ENCODE assay signal across 15 mouse cellular contexts in the genomic region with DNA sequence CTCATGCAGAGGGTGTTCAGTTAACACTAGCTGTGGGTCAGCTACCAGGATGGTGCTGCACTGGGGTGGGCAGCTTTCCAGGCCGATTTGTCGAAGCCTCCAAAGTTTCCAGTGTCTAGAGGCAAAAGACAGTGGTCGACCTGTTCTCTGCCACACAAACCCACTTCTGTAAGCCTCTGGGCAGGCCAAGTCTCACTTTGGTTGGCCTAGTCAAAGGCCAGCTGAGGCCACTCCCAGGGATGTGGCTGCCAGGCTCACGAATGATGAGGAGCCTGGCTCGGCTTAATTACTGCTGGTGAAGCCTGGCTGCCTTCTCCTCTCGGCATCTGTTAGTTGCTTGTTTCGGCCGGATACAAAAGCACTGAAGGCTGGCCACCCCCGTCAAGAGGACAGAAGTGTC. TPM values are rescaled to one million over a fixed set of nuclear protein-coding genes. Genes with fewer than 3 reads are reported as not detected.
DNase-seq lines count a peak whose midpoint lies in the region; ATAC-seq and TF ChIP-seq lines count a peak whose summit lies in the region.
"Had no signal": no experiment of that assay in that cellular context is flagged by ENCODE, and none has a peak within 500 bp of the region (broad histone marks: within the 10 kb centered on the region; RNA-seq: fewer than 3 reads in every experiment).

No protein-coding gene starts in this region.

- no peaks in the 10 kb centered on the region for H3K36me3 ChIP-seq in heart, embryonic 10.5 days
- H3K36me3 ChIP-seq in heart, embryonic 11.5 days (ENCODE audit: control insufficient read depth, insufficient read depth, low read length): no peaks in the 10 kb centered on the region
- H3K36me3 ChIP-seq in limb, embryonic 10.5 days: no peaks in the 10 kb centered on the region
- H3K36me3 ChIP-seq: heart, embryonic 15.5 days had no signal

- TF ChIP-seq CTCF in lung, adult 2 months (IDR thresholded peaks at IDR 0.05; ENCODE audit: insufficient read depth, low read length): no peak

- H3K4me3 ChIP-seq in heart, embryonic 10.5 days: no peak overlapping the region
- no peak overlapping the region for H3K4me3 ChIP-seq in heart, embryonic 11.5 days (ENCODE audit: low read depth, low read length)
- H3K4me3 ChIP-seq in lung, adult 2 months (replicated peaks; ENCODE audit: extremely low read depth, low read depth, low read length): no peak overlapping the region
- H3K4me3 ChIP-seq in limb, embryonic 10.5 days: no peak overlapping the region
- H3K4me3 ChIP-seq: heart, embryonic 15.5 days had no signal

- no peak for ATAC-seq in heart, embryonic 11.5 days (replicated peaks; ENCODE audit: insufficient number of reproducible peaks, low FRiP score, low TSS enrichment)
- ATAC-seq: forebrain, embryonic 14.5 days had no signal

- peak overlapping the region; percentile 36; the same call in 1 of the 2 replicates for H3K27ac ChIP-seq in heart, embryonic 10.5 days
- no peak overlapping the region for H3K27ac ChIP-seq in heart, embryonic 11.5 days (ENCODE audit: low read depth, low read length)
- H3K27ac ChIP-seq in limb, embryonic 10.5 days: peak overlapping the region; percentile 61; the same call in 1 of the 2 replicates
- H3K27ac ChIP-seq: heart, embryonic 15.5 days; hindbrain, embryonic 14.5 days had no signal

- no peaks in the 10 kb centered on the region for H3K9me3 ChIP-seq in heart, embryonic 10.5 days
- no peaks in the 10 kb centered on the region for H3K9me3 ChIP-seq in heart, embryonic 11.5 days (replicated peaks; ENCODE audit: control insufficient read depth, low read length)
- no peaks in the 10 kb centered on the region for H3K9me3 ChIP-seq in limb, embryonic 10.5 days (replicated peaks)
- H3K9me3 ChIP-seq: heart, embryonic 15.5 days had no signal

- H3K9ac ChIP-seq in heart, embryonic 11.5 days (ENCODE audit: low read depth, low read length): no peak overlapping the region
- H3K9ac ChIP-seq: heart, embryonic 15.5 days; hindbrain, embryonic 14.5 days had no signal

- 55% methylated on average over 9 of the region's 9 CpGs for WGBS in heart, embryonic 10.5 days
- 49% methylated on average over 9 of the region's 9 CpGs for WGBS in heart, embryonic 11.5 days (ENCODE audit: insufficient replicate concordance)
- 53% methylated on average over 9 of the region's 9 CpGs for WGBS in lung, adult 2 months
- 36% methylated on average over 9 of the region's 9 CpGs for WGBS in limb, embryonic 10.5 days

- no peak for TF ChIP-seq POLR2A in lung, adult 2 months (IDR thresholded peaks at IDR 0.05; ENCODE audit: borderline replicate concordance, extremely low read depth, low read depth, low read length)

- DNase-seq in cerebellum, postnatal 10 days: peak; percentile 53 to 79
- no peak for DNase-seq in cerebellum, adult 9-11 months
- DNase-seq in heart, embryonic 10.5 days (ENCODE audit: low spot score): no peak
- DNase-seq in lung, postnatal 36 days: peak; percentile 11
- DNase-seq in lung, adult 2 months: no peak
- DNase-seq in limb, embryonic 10.5 days (ENCODE audit: low spot score): no peak
- DNase-seq in spleen, postnatal 10 days (ENCODE audit: low spot score in 2 of 2): no peak
- DNase-seq: cerebellum, adult 9-10 months; kidney, adult 9 months; right cerebral cortex, postnatal 14 days; thymus, adult 2 months had no signal

- no peaks in the 10 kb centered on the region for H3K27me3 ChIP-seq in heart, embryonic 10.5 days (ENCODE audit: insufficient read depth, poor library complexity, severe bottlenecking)
- no peaks in the 10 kb centered on the region for H3K27me3 ChIP-seq in heart, embryonic 11.5 days (ENCODE audit: control insufficient read depth, insufficient read depth, low read length)
- no peaks in the 10 kb centered on the region for H3K27me3 ChIP-seq in limb, embryonic 10.5 days (ENCODE audit: low read depth, poor library complexity, severe bottlenecking)
- H3K27me3 ChIP-seq: heart, embryonic 15.5 days had no signal

- peaks cover 3% of the 10 kb centered on the region; the same call in 1 of the 2 replicates for H3K4me1 ChIP-seq in heart, embryonic 10.5 days
- H3K4me1 ChIP-seq in heart, embryonic 11.5 days (ENCODE audit: control insufficient read depth, insufficient read depth, low read length): peaks cover 2% of the 10 kb centered on the region; the same call in 1 of the 2 replicates
- H3K4me1 ChIP-seq in lung, adult 2 months (ENCODE audit: control insufficient read depth, insufficient read depth, low read length): no peaks in the 10 kb centered on the region
- H3K4me1 ChIP-seq in limb, embryonic 10.5 days: 0 out of 2 replicates have a peak, but pooled peaks cover 6% of the 10 kb centered on the region
- H3K4me1 ChIP-seq: heart, embryonic 15.5 days had no signal

- H3K4me2 ChIP-seq in heart, embryonic 11.5 days: no peak overlapping the region
- H3K4me2 ChIP-seq: heart, embryonic 15.5 days; hindbrain, embryonic 14.5 days had no signal

RNA-seq across cellular contexts. Expression of a gene that starts 24.3 kb away (rescaled TPM):
- 109 and 114 TPM in 2 replicates for polyA plus RNA-seq in heart, embryonic 10.5 days (2016; fragmentation: Nextera tagmentation; extraction: Ambion mirVana)
- 90.0 and 94.5 TPM in 2 replicates for polyA plus RNA-seq in heart, embryonic 11.5 days (2014; fragmentation: Nextera tagmentation; extraction: Ambion mirVana)
- polyA plus RNA-seq in lung, adult 2 months (2012; rRNA removed): 26.5 and 35.6 TPM in 2 replicates
- 109 and 112 TPM in 2 replicates for polyA plus RNA-seq in limb, embryonic 10.5 days (2016; fragmentation: Nextera tagmentation; extraction: Ambion mirVana)

RNA-seq across cellular contexts. Expression of a gene that starts 24.4 kb away (rescaled TPM):
- polyA plus RNA-seq in heart, embryonic 10.5 days (2016; fragmentation: Nextera tagmentation; extraction: Ambion mirVana): 14.9 and 18.1 TPM in 2 replicates
- 12.6 and 16.2 TPM in 2 replicates for polyA plus RNA-seq in heart, embryonic 11.5 days (2014; fragmentation: Nextera tagmentation; extraction: Ambion mirVana)
- 11.1 and 11.7 TPM in 2 replicates for polyA plus RNA-seq in lung, adult 2 months (2012; rRNA removed)
- 18.9 and 22.4 TPM in 2 replicates for polyA plus RNA-seq in limb, embryonic 10.5 days (2016; fragmentation: Nextera tagmentation; extraction: Ambion mirVana)

RNA-seq across cellular contexts. Expression of a gene that starts 53.7 kb away (rescaled TPM):
- 4.9 and 7.8 TPM in 2 replicates for polyA plus RNA-seq in heart, embryonic 10.5 days (2016; fragmentation: Nextera tagmentation; extraction: Ambion mirVana)
- 5.8 and 6.9 TPM in 2 replicates for polyA plus RNA-seq in heart, embryonic 11.5 days (2014; fragmentation: Nextera tagmentation; extraction: Ambion mirVana)
- polyA plus RNA-seq in lung, adult 2 months (2012; rRNA removed): 11.6 and 12.7 TPM in 2 replicates
- 0.41 and 0.93 TPM in 2 replicates for polyA plus RNA-seq in limb, embryonic 10.5 days (2016; fragmentation: Nextera tagmentation; extraction: Ambion mirVana)

Comparison
In these comparisons a context has a peak if more than half of its experiments do, and no peak if none do; other contexts are left out.
1. DNase-seq: peak in cerebellum, postnatal 10 days (2 of 2) and lung, postnatal 36 days (single experiment); none in cerebellum, adult 9-11 months (single experiment), heart, embryonic 10.5 days (single experiment), lung, adult 2 months (single experiment), limb, embryonic 10.5 days (single experiment) and spleen, postnatal 10 days (0 of 2).